Mouse (Mus musculus): ENCODE data around the gene Msantd3. TPM values are rescaled to one million over a fixed set of nuclear protein-coding genes. Genes with fewer than 3 reads are reported as not detected.

Msantd3 gene
- total RNA-seq, 4 experiments from 2014 or later: 17.2 to 20.0 (median 18.9) TPM

DNA sequence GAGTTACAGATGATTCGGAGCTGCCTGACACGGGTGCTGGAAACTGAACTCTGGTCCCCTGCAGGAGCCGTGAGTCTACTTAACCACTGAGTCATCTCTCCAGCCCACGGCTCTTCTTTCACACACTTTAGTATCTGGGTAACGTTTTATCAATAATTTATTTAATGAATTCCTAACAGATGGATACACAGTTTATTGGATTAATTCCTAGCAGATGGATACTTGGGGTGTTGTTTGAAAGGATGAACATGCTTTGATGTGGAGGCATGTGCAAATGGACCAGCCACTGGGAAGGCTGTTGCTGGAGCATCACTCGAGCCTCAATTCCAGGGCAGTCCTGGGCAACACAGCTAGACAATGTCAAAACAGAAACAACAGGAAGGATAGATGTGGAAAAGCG is 56.4 kb downstream of the Msantd3 start:
- no peak for DNase-seq (ENCODE audit: low spot score in 2 of 2)

DNA sequence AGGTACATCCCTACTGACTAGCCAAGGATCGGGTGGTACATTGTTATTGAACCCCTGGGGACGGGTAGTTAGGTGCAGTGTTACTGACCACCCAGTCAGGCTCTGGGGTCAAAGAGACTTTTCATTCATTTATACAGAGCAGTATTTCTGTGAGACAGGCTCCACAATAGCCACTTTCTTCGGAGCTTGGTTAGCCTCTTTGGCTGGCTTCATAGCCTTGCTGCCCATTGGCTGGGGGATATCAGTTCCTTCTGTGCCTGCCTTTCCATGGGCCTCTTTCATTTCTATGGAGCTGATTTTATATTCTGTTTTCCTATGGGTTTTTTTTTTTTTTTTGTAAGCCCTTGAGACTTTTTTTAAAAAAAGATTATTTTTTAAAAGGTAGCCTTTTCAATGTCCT is 65.9 kb downstream of the Msantd3 start:
- no peak for DNase-seq (ENCODE audit: low spot score in 2 of 2)

DNA sequence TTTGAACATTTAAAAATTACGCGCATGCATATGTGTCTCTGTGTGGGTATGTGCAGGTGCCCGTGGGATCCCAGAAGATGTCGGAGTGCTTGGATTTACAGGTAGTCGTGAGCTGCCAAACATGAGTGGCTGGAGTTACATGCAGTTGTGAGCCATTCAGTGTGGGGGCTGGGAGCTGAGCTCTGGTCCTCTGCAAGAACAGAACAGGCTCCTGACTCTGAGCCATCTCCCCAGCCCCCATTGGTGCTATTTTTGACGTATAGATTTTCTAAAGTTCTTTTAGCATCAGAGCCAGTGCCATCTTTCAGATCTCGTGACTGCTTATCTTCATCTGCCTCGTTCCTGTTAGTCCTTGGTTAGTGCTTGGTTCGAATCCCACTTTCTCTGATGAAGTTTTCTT is 69.8 kb downstream of the Msantd3 start:
- peak in 1 of 2 experiments; percentile 64 for DNase-seq (ENCODE audit: low spot score in 2 of 2)

DNA sequence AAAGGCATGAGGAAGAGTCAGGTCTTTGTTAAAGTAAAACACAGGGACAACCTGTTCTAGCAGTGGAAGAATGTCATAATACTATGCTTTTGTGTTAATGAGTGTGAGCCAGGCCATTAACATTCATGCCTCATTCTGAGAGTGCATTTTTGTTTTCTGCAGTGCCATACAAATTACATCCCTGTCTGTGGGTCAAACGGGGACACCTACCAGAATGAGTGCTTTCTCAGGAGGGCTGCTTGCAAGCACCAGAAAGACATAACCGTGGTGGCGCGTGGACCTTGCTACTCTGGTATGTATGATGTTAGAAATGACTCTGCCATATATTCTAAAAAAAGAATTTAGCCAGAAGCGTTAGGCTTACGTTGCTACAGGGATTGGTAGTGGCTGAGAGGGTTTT is 70.5 kb downstream of the Msantd3 start:
- DNase-seq (ENCODE audit: low spot score in 2 of 2): no peak

Other genes starting within 250 kb of the Msantd3 start
- gene Tex10, start 66.5 kb upstream of the Msantd3 start, total RNA-seq (2022): 10 to 100 TPM; 23.1 to 24.0 (median 23.6) TPM
- 100 to 1,000 TPM; 116 to 134 (median 123) TPM for gene Tmeff1, start 45.2 kb downstream of the Msantd3 start, total RNA-seq (2022)
- 1 to 10 TPM; 1.6 to 2.4 (median 2.1) TPM for gene Cavin4, start 123.6 kb downstream of the Msantd3 start, total RNA-seq (2022)

Data from left cerebral cortex, adult 8-10 months (tissue).